In genomic region chr11:119542371-119542770, GRCm38 (mm10) we compare ENCODE assay signal across 18 mouse cellular contexts. TPM values are rescaled to one million over a fixed set of nuclear protein-coding genes. Genes with fewer than 3 reads are reported as not detected.
DNase-seq lines count a peak whose midpoint lies in the region; ATAC-seq and TF ChIP-seq lines count a peak whose summit lies in the region.
"Had no signal": no experiment of that assay in that cellular context is flagged by ENCODE, and none has a peak within 500 bp of the region (broad histone marks: within the 10 kb centered on the region; RNA-seq: fewer than 3 reads in every experiment).

No protein-coding gene starts in this region.

- H3K9ac ChIP-seq in heart, postnatal 0 days (replicated peaks; ENCODE audit: low read depth, low read length): no peak overlapping the region
- no peak overlapping the region for H3K9ac ChIP-seq in lung, embryonic 14.5 days
- H3K9ac ChIP-seq in stomach, postnatal 0 days (ENCODE audit: low read length): no peak overlapping the region
- H3K9ac ChIP-seq: embryonic facial prominence, embryonic 13.5 days; forebrain, postnatal 0 days; heart, embryonic 13.5 days; liver, embryonic 15.5 days; neural tube, embryonic 13.5 days had no signal

- no peaks in the 10 kb centered on the region for H3K9me3 ChIP-seq in heart, postnatal 0 days (replicated peaks; ENCODE audit: control insufficient read depth, low read length)
- H3K9me3 ChIP-seq in lung, embryonic 14.5 days (ENCODE audit: low read depth, low read length): no peaks in the 10 kb centered on the region
- no peaks in the 10 kb centered on the region for H3K9me3 ChIP-seq in stomach, postnatal 0 days (ENCODE audit: control insufficient read depth, low read length)
- H3K9me3 ChIP-seq: embryonic facial prominence, embryonic 13.5 days; heart, embryonic 13.5 days; limb, embryonic 10.5 days; liver, embryonic 15.5 days; neural tube, embryonic 13.5 days had no signal

- H3K4me1 ChIP-seq in heart, postnatal 0 days (ENCODE audit: control insufficient read depth, insufficient read depth): peaks cover 12% of the 10 kb centered on the region; the same call in 1 of the 2 replicates
- 0 out of 2 replicates have a peak, but pooled peaks cover 4% of the 10 kb centered on the region for H3K4me1 ChIP-seq in lung, embryonic 14.5 days (ENCODE audit: insufficient read depth)
- H3K4me1 ChIP-seq in cerebellum, adult 2 months (ENCODE audit: control insufficient read depth, insufficient read depth, low read length): peaks cover 46% of the 10 kb centered on the region
- H3K4me1 ChIP-seq in stomach, postnatal 0 days (replicated peaks; ENCODE audit: control insufficient read depth, insufficient read depth): peaks cover 4% of the 10 kb centered on the region; the same call in 1 of the 2 replicates

- TF ChIP-seq CTCF in heart, postnatal 0 days (IDR thresholded peaks at IDR 0.05; ENCODE audit: low read depth): peak; percentile 12; the same call in 1 of the 2 replicates
- TF ChIP-seq CTCF in lung, embryonic 14.5 days (IDR thresholded peaks at IDR 0.05; ENCODE audit: low read depth): peak; percentile 24; the same call in 1 of the 2 replicates
- peak; percentile 52; the same call in 1 of the 2 replicates for TF ChIP-seq CTCF in cerebellum, adult 2 months (IDR thresholded peaks at IDR 0.05; ENCODE audit: borderline replicate concordance, insufficient read depth, low read depth, low read length)
- TF ChIP-seq CTCF in stomach, postnatal 0 days (IDR thresholded peaks at IDR 0.05; ENCODE audit: low read depth): peak; percentile 30

- no peak overlapping the region for H3K27ac ChIP-seq in heart, postnatal 0 days (ENCODE audit: low read depth)
- H3K27ac ChIP-seq in lung, embryonic 14.5 days (ENCODE audit: low read depth): no peak overlapping the region
- peak overlapping the region; percentile 38 for H3K27ac ChIP-seq in cerebellum, adult 2 months (ENCODE audit: insufficient read depth, low read length)
- H3K27ac ChIP-seq in stomach, postnatal 0 days (replicated peaks): no peak overlapping the region
- H3K27ac ChIP-seq: embryonic facial prominence, embryonic 13.5 days; heart, embryonic 13.5 days; left cerebral cortex, adult 2 months; limb, embryonic 10.5 days; liver, embryonic 15.5 days; neural tube, embryonic 13.5 days had no signal

- H3K4me2 ChIP-seq in heart, postnatal 0 days (ENCODE audit: low read depth, low read length): no peak overlapping the region
- no peak overlapping the region for H3K4me2 ChIP-seq in lung, embryonic 14.5 days
- no peak overlapping the region for H3K4me2 ChIP-seq in stomach, postnatal 0 days (replicated peaks; ENCODE audit: low read depth)
- H3K4me2 ChIP-seq: embryonic facial prominence, embryonic 13.5 days; heart, embryonic 13.5 days; liver, embryonic 15.5 days had no signal

- H3K36me3 ChIP-seq in heart, postnatal 0 days (replicated peaks; ENCODE audit: control insufficient read depth, insufficient read depth, low read length): no peaks in the 10 kb centered on the region
- H3K36me3 ChIP-seq in lung, embryonic 14.5 days (ENCODE audit: insufficient read depth): no peaks in the 10 kb centered on the region
- H3K36me3 ChIP-seq in stomach, postnatal 0 days (ENCODE audit: control insufficient read depth, insufficient read depth, low read length): no peaks in the 10 kb centered on the region
- H3K36me3 ChIP-seq: embryonic facial prominence, embryonic 13.5 days; G1E; heart, embryonic 13.5 days; limb, embryonic 10.5 days; liver, embryonic 15.5 days had no signal

- H3K27me3 ChIP-seq in heart, postnatal 0 days (ENCODE audit: control insufficient read depth, insufficient read depth, low read length): peaks cover 79% of the 10 kb centered on the region
- H3K27me3 ChIP-seq in lung, embryonic 14.5 days (ENCODE audit: insufficient read depth, low read length): peaks cover 37% of the 10 kb centered on the region
- H3K27me3 ChIP-seq in cerebellum, adult 2 months (ENCODE audit: control insufficient read depth, insufficient read depth, low read length): no peaks in the 10 kb centered on the region
- peaks cover 3% of the 10 kb centered on the region; the same call in 1 of the 2 replicates for H3K27me3 ChIP-seq in stomach, postnatal 0 days (ENCODE audit: control insufficient read depth, insufficient read depth, low read length)

- DNase-seq in heart, postnatal 0 days (ENCODE audit: low spot score): no peak
- DNase-seq in heart, postnatal 4 days: no peak
- peak; percentile 8 for DNase-seq in lung, embryonic 14.5 days
- no peak for DNase-seq in lung, adult 18-20 months
- DNase-seq in cerebellum, adult 2 months: peak; percentile 73 to 74
- no peak for DNase-seq in stomach, postnatal 0 days (ENCODE audit: low spot score)
- DNase-seq in urinary bladder, adult 2 months (ENCODE audit: low spot score): no peak
- DNase-seq: forebrain, postnatal 0 days; lung, postnatal 36 days; right cerebral cortex, postnatal 14 days; thymus, postnatal 36 days had no signal

- ATAC-seq in heart, postnatal 0 days (ENCODE audit: insufficient read depth, low read depth): no peak
- no peak for ATAC-seq in lung, embryonic 14.5 days (ENCODE audit: insufficient read depth)
- ATAC-seq in stomach, postnatal 0 days (ENCODE audit: low FRiP score, low TSS enrichment): no peak
- ATAC-seq: forebrain, postnatal 0 days had no signal

- no peak overlapping the region for H3K4me3 ChIP-seq in heart, postnatal 0 days (ENCODE audit: low read depth, low read length)
- no peak overlapping the region for H3K4me3 ChIP-seq in lung, embryonic 14.5 days (ENCODE audit: low read depth, low read length)
- peak overlapping the region; percentile 3 for H3K4me3 ChIP-seq in cerebellum, adult 2 months (replicated peaks; ENCODE audit: insufficient read depth, low read depth, low read length)
- no peak overlapping the region for H3K4me3 ChIP-seq in stomach, postnatal 0 days (ENCODE audit: low read depth, low read length)
- H3K4me3 ChIP-seq: embryonic facial prominence, embryonic 13.5 days; heart, embryonic 13.5 days; limb, embryonic 10.5 days; liver, embryonic 15.5 days; neural tube, embryonic 13.5 days had no signal

- TF ChIP-seq EP300 in heart, postnatal 0 days (IDR thresholded peaks at IDR 0.05; ENCODE audit: low read depth): no peak
- no peak for TF ChIP-seq EP300 in stomach, postnatal 0 days (optimal IDR thresholded peaks at IDR 0.05)

- WGBS in heart, postnatal 0 days: 34% methylated on average over 9 of the region's 9 CpGs
- 54% methylated on average over 9 of the region's 9 CpGs for WGBS in lung, embryonic 14.5 days
- WGBS in cerebellum, adult 2 months: 17% methylated on average over 9 of the region's 9 CpGs
- 49% methylated on average over 9 of the region's 9 CpGs for WGBS in stomach, postnatal 0 days

- no peak for TF ChIP-seq POLR2A in cerebellum, adult 2 months (IDR thresholded peaks at IDR 0.05; ENCODE audit: borderline replicate concordance, insufficient read depth, low read length)

RNA-seq across cellular contexts. Expression of gene Nptx1, which starts 5.2 kb away (rescaled TPM):
- 0.81 and 1.6 TPM in 2 replicates for total RNA-seq in heart, postnatal 0 days (2014; rRNA removed; ENCODE audit: low replicate concordance)
- 0.23 TPM in 2 replicates for polyA plus RNA-seq in heart, postnatal 0 days (2015; fragmentation: Nextera tagmentation; extraction: Ambion mirVana)
- under 1 TPM; 0.50 to 0.74 TPM for total RNA-seq in heart, postnatal 4 days (2021)
- polyA plus RNA-seq in lung, embryonic 14.5 days (2014; fragmentation: Nextera tagmentation; extraction: Ambion mirVana): 1.3 and 1.4 TPM in 2 replicates
- polyA plus RNA-seq in cerebellum, adult 2 months (2012; rRNA removed): 200 and 249 TPM in 2 replicates
- polyA plus RNA-seq in stomach, postnatal 0 days (2015; fragmentation: Nextera tagmentation; extraction: Ambion mirVana): 0.13 and 0.16 TPM in 2 replicates
- polyA plus RNA-seq in urinary bladder, adult 2 months (2012; rRNA removed): 1.8 and 2.3 TPM in 2 replicates
- polyA plus RNA-seq: G1E; liver, embryonic 15.5 days had no signal

RNA-seq across cellular contexts. Expression of gene Endov, which starts 51.2 kb away (rescaled TPM):
- total RNA-seq in heart, postnatal 0 days (2014; rRNA removed; ENCODE audit: low replicate concordance): 10.2 and 15.0 TPM in 2 replicates
- polyA plus RNA-seq in heart, postnatal 0 days (2015; fragmentation: Nextera tagmentation; extraction: Ambion mirVana): 6.4 and 7.4 TPM in 2 replicates
- 10 to 100 TPM; 15.7 to 17.4 TPM for total RNA-seq in heart, postnatal 4 days (2021)
- polyA plus RNA-seq in lung, embryonic 14.5 days (2014; fragmentation: Nextera tagmentation; extraction: Ambion mirVana): 17.4 and 17.7 TPM in 2 replicates
- 15.4 and 16.4 TPM in 2 replicates for polyA plus RNA-seq in cerebellum, adult 2 months (2012; rRNA removed)
- polyA plus RNA-seq in stomach, postnatal 0 days (2015; fragmentation: Nextera tagmentation; extraction: Ambion mirVana): 9.2 and 12.8 TPM in 2 replicates
- 15.7 and 17.7 TPM in 2 replicates for polyA plus RNA-seq in urinary bladder, adult 2 months (2012; rRNA removed)

Comparison
In these comparisons a context has a peak if more than half of its experiments do, and no peak if none do; other contexts are left out.
1. DNase-seq: peak in lung, embryonic 14.5 days (single experiment) and cerebellum, adult 2 months (2 of 2); none in heart, postnatal 0 days (single experiment), heart, postnatal 4 days (single experiment), lung, adult 18-20 months (0 of 2), stomach, postnatal 0 days (single experiment) and urinary bladder, adult 2 months (single experiment).
2. RNA of gene Nptx1, which starts 5.2 kb away (polyA plus RNA-seq): 200 to 249 TPM in cerebellum, adult 2 months; 1.8 to 2.3 TPM in urinary bladder, adult 2 months, 1.3 to 1.4 TPM in lung, embryonic 14.5 days, 0.23 TPM in heart, postnatal 0 days and 0.13 to 0.16 TPM in stomach, postnatal 0 days; every median in the first group is over 10 times any median in the second.
3. Peak in every context shown above with its lines, with median percentiles within 50 percentile points of each other: CTCF ChIP-seq.